Mouse (Mus musculus) mouse embryonic stem cell (cell line): ENCODE results near the gene Tmem51.
"Not testable (repeated sequence)": the region's sequence is repeated elsewhere in the genome, so short reads cannot be mapped to it uniquely, and the experiment has no call there.

Experiments
- in situ Hi-C, 2 experiments: fragments of 300-500 bp; cut with MboI; formaldehyde crosslinking; loops; 1 replicate in 1 of 2; 3 replicates in 1 of 2; pipeline ENCODE4 v1.14.3; 2019 to 2020; ENCODE audit warnings: low sequenced_read_pairs in 2 of 2, low pct_unique_long_range_greater_than_20kb in 1 of 2, mixed read lengths in 1 of 2; ENCODE audit not compliant: unreplicated experiment in 1 of 2

Gene Tmem51

DNA sequence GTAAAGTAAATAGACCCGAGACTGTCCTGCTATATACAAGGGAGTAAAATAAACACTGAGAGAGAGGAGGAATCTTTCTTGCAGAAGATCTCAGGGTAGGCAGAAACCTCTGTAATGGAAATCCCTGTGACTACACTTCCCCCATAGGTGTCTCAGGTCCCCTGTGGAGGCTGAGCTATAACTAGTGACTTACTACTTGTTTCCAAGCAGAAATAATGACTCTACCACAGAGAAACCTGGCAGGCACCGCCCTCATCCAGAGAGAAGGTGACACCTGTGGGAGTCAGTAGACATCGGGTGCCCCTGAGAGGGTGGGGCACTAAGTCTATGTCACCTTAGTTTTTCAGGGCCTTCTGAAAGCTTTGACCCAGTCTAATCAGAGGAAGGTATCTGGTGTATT, 87.2 kb downstream of the Tmem51 start:
- in situ Hi-C loops = no loop called here

DNA sequence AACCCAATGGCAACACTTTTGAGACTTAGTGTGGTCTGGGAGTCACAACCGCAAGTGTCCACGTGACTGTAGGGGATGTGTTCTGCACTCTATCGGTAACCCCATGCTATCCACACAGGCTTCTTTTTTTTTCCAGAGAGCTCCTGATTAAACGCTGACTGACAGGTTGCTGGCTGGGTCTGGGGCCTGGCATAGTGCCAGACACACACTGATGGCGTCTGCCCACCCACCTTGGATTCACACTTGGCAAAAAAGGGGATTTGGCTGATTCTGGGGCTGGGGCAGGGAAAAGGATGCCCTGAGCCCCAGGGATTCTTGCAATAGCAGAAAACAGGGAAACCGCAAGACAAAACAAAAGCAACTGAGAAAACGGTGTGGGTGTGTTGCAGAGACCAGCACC, 88.0 kb downstream of the Tmem51 start:
- in situ Hi-C loops = no loop called here

- in situ Hi-C loops = not testable (repeated sequence)
Observed at GRCm38 (mm10) chr4:141994062-141994471, 90.0 kb downstream of the Tmem51 start.

- in situ Hi-C loops = no loop called here
Observed at GRCm38 (mm10) chr4:141993347-141994061, 90.6 kb downstream of the Tmem51 start.

DNA sequence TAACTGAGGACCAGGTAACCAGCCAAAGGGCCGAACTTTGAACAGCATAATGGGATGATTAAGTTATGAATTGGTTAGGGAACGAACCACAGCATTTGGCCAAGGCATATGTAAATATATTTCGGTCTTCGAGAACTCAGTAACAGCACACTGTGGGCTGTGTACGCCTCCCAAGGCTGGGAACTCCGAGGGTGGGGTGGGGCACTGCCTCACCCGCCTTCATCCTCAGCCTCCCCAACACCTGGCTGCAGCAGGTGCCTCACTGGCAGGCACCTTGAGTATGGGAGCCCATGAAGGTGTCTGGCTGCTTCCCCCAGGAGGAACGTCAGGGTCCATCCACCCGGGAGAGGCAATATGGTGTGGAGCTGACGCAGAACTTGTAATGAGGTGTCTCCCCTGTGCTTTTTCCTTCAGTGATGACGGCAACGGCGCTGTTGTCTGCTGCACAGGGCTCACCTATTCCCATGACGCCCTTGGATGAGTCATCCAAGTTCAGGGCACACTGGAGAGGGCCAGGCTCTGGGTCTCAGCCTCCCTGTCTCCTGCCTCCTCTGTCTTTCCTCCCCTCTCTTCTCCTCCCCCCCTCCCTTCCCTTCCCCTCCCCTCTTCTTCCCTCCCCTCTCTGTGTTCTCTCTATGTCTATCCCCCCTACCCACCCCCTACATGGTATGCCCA, 91.4 kb downstream of the Tmem51 start:
- in situ Hi-C loops = no loop called here

DNA sequence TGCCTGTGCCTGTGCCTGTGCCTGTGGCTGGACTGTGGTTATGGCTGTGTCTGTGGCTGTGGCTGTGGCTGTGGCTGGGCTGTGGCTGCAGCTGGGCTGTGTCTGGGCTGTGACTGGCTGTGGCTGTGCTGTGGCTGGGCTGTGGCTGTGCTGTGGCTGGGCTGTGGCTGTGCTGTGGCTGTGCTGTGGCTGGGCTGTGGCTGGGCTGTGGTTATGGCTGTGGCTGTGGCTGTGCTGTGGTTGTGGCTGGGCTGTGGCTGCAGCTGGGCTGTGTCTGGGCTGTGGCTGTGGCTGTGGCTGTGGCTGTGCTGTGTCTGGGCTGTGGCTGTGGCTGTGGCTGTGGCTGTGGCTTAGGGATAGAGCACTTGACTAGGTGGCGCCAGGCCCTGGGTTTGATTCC, 95.9 kb downstream of the Tmem51 start:
- in situ Hi-C loops = no loop called here

GRCm38 (mm10) chr4:141983689-141984088, 100.4 kb downstream of the Tmem51 start:
- in situ Hi-C loops = no loop called here

DNA sequence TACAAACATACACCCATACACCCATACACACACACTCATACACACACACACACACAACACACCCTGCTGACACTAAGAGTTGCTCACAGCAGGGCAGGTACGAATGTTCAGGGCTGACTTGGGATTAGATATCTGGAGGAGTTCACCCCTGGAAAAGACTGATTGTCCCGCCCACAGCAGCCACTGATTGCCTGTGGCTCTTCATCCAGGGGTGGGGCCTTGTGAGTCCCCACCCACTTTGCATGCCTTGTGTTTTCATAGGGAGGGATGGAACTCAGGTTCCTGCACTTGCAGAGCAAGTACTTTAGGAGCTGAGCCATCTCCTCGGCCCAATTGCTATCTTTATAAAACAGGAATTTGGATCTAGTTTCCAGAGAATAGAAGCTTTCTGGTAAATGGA, 102.6 kb downstream of the Tmem51 start:
- in situ Hi-C loops = no loop called here
